Mouse (Mus musculus): ENCODE data around the gene Mastl. TPM values are rescaled to one million over a fixed set of nuclear protein-coding genes. Genes with fewer than 3 reads are reported as not detected.
A peak's percentile ranks its signal among the peaks of the same experiment; 100 is the strongest.

Mastl gene
- 7.4 and 9.6 TPM in 2 replicates for polyA plus RNA-seq (2015; fragmentation: Nextera tagmentation; extraction: Ambion mirVana)

DNA sequence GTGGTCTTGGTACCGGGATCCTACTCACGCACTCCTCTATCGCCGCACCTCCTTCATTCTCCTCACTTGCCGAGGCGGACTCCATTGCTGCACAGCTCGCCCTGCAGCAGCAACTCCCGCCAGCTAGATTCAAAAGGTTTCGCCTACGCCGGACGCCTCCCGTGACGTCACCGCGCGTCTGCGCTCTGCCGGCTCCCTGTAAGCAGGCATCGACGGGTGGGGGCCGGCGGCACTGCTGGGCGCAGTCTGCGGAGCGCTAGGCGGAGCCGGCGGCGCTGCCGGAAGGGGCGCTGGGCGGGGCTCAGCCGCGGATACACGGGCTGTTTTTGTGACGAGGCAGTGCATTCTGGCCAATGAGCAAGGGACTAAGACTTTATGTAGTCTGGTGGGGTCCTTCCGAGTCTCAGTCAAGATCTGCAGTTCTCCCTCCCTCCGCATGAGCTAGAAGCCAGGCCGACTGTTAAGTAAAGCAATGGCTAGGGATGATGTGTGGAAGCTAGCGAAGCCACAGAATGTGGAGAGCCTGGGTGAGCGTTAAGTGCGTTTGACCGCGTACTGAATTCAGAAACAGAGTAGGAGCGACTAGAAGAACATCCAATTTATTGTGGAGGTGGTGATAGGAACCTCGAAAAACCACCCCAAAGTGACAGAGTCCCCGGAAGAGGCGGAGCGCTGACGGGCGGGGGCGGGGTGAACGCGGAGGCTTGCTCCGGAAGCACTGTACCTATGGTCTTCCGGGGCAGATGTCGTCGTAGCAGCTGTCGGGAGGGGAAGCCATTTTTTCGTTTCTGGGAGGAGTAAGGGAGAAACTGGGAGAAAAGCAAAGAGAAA lies at the start of gene Mastl, which contains the start of gene Yme1l1:
Mastl (minus strand) TSS at position 248 of the 831 bp plus-strand sequence.
Yme1l1 (plus strand) TSS at position 593 of the 831 bp plus-strand sequence.
- H3K4me2 ChIP-seq (ENCODE audit: low read depth, low read length) = peak within 1 kb of the TSS; percentile 90
- peak; percentile 99 for ATAC-seq (replicated peaks; ENCODE audit: extremely low read depth, insufficient read depth, low FRiP score)

GRCm38 (mm10) chr2:23202900-23203670 lies 47.3 kb upstream of the Mastl start:
- H3K4me3 ChIP-seq (ENCODE audit: low read length) = no peak overlapping the region
- no peaks in the 10 kb centered on the region for H3K9me3 ChIP-seq (replicated peaks; ENCODE audit: control insufficient read depth, low read length)
- H3K27ac ChIP-seq (ENCODE audit: low read length) = no peak overlapping the region
- H3K4me1 ChIP-seq (ENCODE audit: control insufficient read depth, insufficient read depth, low read length) = no peaks in the 10 kb centered on the region
- H3K9ac ChIP-seq (ENCODE audit: low read length) = no peak overlapping the region
- H3K36me3 ChIP-seq (ENCODE audit: control insufficient read depth, insufficient read depth) = peaks cover 10% of the 10 kb centered on the region
- ATAC-seq (replicated peaks; ENCODE audit: extremely low read depth, insufficient read depth, low FRiP score) = no peak
- 42% methylated on average over 15 of the region's 15 CpGs for WGBS
- no peaks in the 10 kb centered on the region for H3K27me3 ChIP-seq (ENCODE audit: control insufficient read depth, insufficient read depth, low read length)
- H3K4me2 ChIP-seq (ENCODE audit: low read depth, low read length) = no peak overlapping the region

More for the DNA sequence above, at the start of gene Mastl, which contains the start of gene Yme1l1:
- Histone ChIP-seq H3K4me1 (ENCODE audit: control insufficient read depth, insufficient read depth, low read length) (peaks cover 21% of the 10 kb centered on the region), H3K36me3 (ENCODE audit: control insufficient read depth, insufficient read depth) (0 out of 2 replicates have a peak, but pooled peaks cover under 1% of the 10 kb centered on the region), H3K9ac (ENCODE audit: low read length) (peak within 1 kb of the TSS; percentile 85), H3K27me3 (ENCODE audit: control insufficient read depth, insufficient read depth, low read length) (no peaks in the 10 kb centered on the region), H3K27ac (ENCODE audit: low read length) (peak within 1 kb of the TSS; percentile 100), H3K4me3 (ENCODE audit: low read length) (peak within 1 kb of the TSS; percentile 82), H3K9me3 (replicated peaks; ENCODE audit: control insufficient read depth, low read length) (no peaks in the 10 kb centered on the region)
- under 1% methylated on average over 61 of the region's 61 CpGs for WGBS

GRCm38 (mm10) chr2:23201034-23201433 lies 45.2 kb upstream of the Mastl start:
- Histone ChIP-seq H3K4me2 (ENCODE audit: low read depth, low read length) (no peak overlapping the region), H3K4me3 (ENCODE audit: low read length) (no peak overlapping the region), H3K27me3 (ENCODE audit: control insufficient read depth, insufficient read depth, low read length) (no peaks in the 10 kb centered on the region), H3K4me1 (ENCODE audit: control insufficient read depth, insufficient read depth, low read length) (no peaks in the 10 kb centered on the region), H3K9ac (ENCODE audit: low read length) (no peak overlapping the region), H3K9me3 (replicated peaks; ENCODE audit: control insufficient read depth, low read length) (no peaks in the 10 kb centered on the region), H3K36me3 (ENCODE audit: control insufficient read depth, insufficient read depth) (peaks cover 13% of the 10 kb centered on the region), H3K27ac (ENCODE audit: low read length) (no peak overlapping the region)
- WGBS = 59% methylated on average over 1 of the region's 1 CpGs
- ATAC-seq (replicated peaks; ENCODE audit: extremely low read depth, insufficient read depth, low FRiP score) = no peak

- H3K9ac ChIP-seq (ENCODE audit: low read length) = no peak overlapping the region
- 76% methylated on average over 1 of the region's 1 CpGs for WGBS
- no peaks in the 10 kb centered on the region for H3K4me1 ChIP-seq (ENCODE audit: control insufficient read depth, insufficient read depth, low read length)
- no peak overlapping the region for H3K4me2 ChIP-seq (ENCODE audit: low read depth, low read length)
- peaks cover 39% of the 10 kb centered on the region for H3K36me3 ChIP-seq (ENCODE audit: control insufficient read depth, insufficient read depth)
- no peaks in the 10 kb centered on the region for H3K27me3 ChIP-seq (ENCODE audit: control insufficient read depth, insufficient read depth, low read length)
- ATAC-seq (replicated peaks; ENCODE audit: extremely low read depth, insufficient read depth, low FRiP score) = no peak
- no peaks in the 10 kb centered on the region for H3K9me3 ChIP-seq (replicated peaks; ENCODE audit: control insufficient read depth, low read length)
- no peak overlapping the region for H3K27ac ChIP-seq (ENCODE audit: low read length)
- no peak overlapping the region for H3K4me3 ChIP-seq (ENCODE audit: low read length)
These were observed 38.5 kb upstream of the Mastl start for GRCm38 (mm10) chr2:23194366-23194765.

GRCm38 (mm10) chr2:23172305-23172704 lies 16.5 kb upstream of the Mastl start:
- no peak overlapping the region for H3K9ac ChIP-seq (ENCODE audit: low read length)
- H3K4me3 ChIP-seq (ENCODE audit: low read length) = no peak overlapping the region
- H3K4me1 ChIP-seq (ENCODE audit: control insufficient read depth, insufficient read depth, low read length) = no peaks in the 10 kb centered on the region
- H3K9me3 ChIP-seq (replicated peaks; ENCODE audit: control insufficient read depth, low read length) = no peaks in the 10 kb centered on the region
- H3K36me3 ChIP-seq (ENCODE audit: control insufficient read depth, insufficient read depth) = peaks cover 46% of the 10 kb centered on the region
- WGBS = 66% methylated on average over 3 of the region's 3 CpGs
- H3K4me2 ChIP-seq (ENCODE audit: low read depth, low read length) = no peak overlapping the region
- H3K27ac ChIP-seq (ENCODE audit: low read length) = no peak overlapping the region
- no peaks in the 10 kb centered on the region for H3K27me3 ChIP-seq (ENCODE audit: control insufficient read depth, insufficient read depth, low read length)
- ATAC-seq (replicated peaks; ENCODE audit: extremely low read depth, insufficient read depth, low FRiP score) = no peak

GRCm38 (mm10) chr2:23156608-23157081 lies 821 bp upstream of the Mastl start:
- peak overlapping the region; percentile 85 for H3K9ac ChIP-seq (ENCODE audit: low read length)
- H3K27ac ChIP-seq (ENCODE audit: low read length) = peak overlapping the region; percentile 100
- no peaks in the 10 kb centered on the region for H3K27me3 ChIP-seq (ENCODE audit: control insufficient read depth, insufficient read depth, low read length)
- H3K4me1 ChIP-seq (ENCODE audit: control insufficient read depth, insufficient read depth, low read length) = peaks cover 21% of the 10 kb centered on the region
- H3K4me3 ChIP-seq (ENCODE audit: low read length) = peak overlapping the region; percentile 82
- 0 out of 2 replicates have a peak, but pooled peaks have one; percentile 1 for ATAC-seq (replicated peaks; ENCODE audit: extremely low read depth, insufficient read depth, low FRiP score)
- H3K9me3 ChIP-seq (replicated peaks; ENCODE audit: control insufficient read depth, low read length) = no peaks in the 10 kb centered on the region
- 0 out of 2 replicates have a peak, but pooled peaks cover 2% of the 10 kb centered on the region for H3K36me3 ChIP-seq (ENCODE audit: control insufficient read depth, insufficient read depth)
- peak overlapping the region; percentile 54 for H3K4me2 ChIP-seq (ENCODE audit: low read depth, low read length)
- WGBS = 0% methylated on average over 17 of the region's 17 CpGs

DNA sequence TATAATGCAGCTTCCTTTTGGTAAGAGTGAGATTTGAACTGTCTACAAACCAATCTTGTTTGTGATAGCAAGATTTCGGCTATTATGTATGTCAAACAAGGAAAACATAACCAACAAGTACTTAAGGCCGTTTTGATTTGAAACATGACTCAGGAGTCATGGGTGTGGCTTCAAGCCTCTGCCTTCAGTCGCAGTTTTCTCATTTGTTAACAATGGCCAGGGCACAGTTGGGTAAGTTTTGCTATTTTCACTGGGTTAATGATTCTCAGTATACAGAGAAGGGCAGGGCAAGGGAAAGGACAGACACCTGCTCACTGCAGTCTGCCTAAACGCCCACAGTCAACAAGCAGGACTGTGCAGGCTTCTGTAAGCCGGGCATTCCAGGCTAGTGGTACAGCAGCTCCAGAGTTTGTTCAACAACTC lies 614 bp downstream of the Mastl start:
- peaks cover 21% of the 10 kb centered on the region for H3K4me1 ChIP-seq (ENCODE audit: control insufficient read depth, insufficient read depth, low read length)
- no peaks in the 10 kb centered on the region; the same call in 1 of the 2 replicates for H3K36me3 ChIP-seq (ENCODE audit: control insufficient read depth, insufficient read depth)
- no peaks in the 10 kb centered on the region for H3K27me3 ChIP-seq (ENCODE audit: control insufficient read depth, insufficient read depth, low read length)
- ATAC-seq (replicated peaks; ENCODE audit: extremely low read depth, insufficient read depth, low FRiP score) = no peak
- peak overlapping the region; percentile 100 for H3K27ac ChIP-seq (ENCODE audit: low read length)
- H3K4me3 ChIP-seq (ENCODE audit: low read length) = peak overlapping the region; percentile 82
- no peaks in the 10 kb centered on the region for H3K9me3 ChIP-seq (replicated peaks; ENCODE audit: control insufficient read depth, low read length)
- peak overlapping the region; percentile 85 for H3K9ac ChIP-seq (ENCODE audit: low read length)
- 2% methylated on average over 5 of the region's 5 CpGs for whole genome bisulfite sequencing
- H3K4me2 ChIP-seq (ENCODE audit: low read depth, low read length) = peak overlapping the region; percentile 90

GRCm38 (mm10) chr2:23119573-23119972 lies 36.3 kb downstream of the Mastl start:
- Histone ChIP-seq H3K27me3 (ENCODE audit: control insufficient read depth, insufficient read depth, low read length) (no peaks in the 10 kb centered on the region), H3K4me1 (ENCODE audit: control insufficient read depth, insufficient read depth, low read length) (0 out of 2 replicates have a peak, but pooled peaks cover 2% of the 10 kb centered on the region), H3K27ac (ENCODE audit: low read length) (no peak overlapping the region), H3K9me3 (replicated peaks; ENCODE audit: control insufficient read depth, low read length) (no peaks in the 10 kb centered on the region), H3K36me3 (ENCODE audit: control insufficient read depth, insufficient read depth) (peaks cover 16% of the 10 kb centered on the region), H3K4me3 (ENCODE audit: low read length) (no peak overlapping the region), H3K4me2 (ENCODE audit: low read depth, low read length) (no peak overlapping the region), H3K9ac (ENCODE audit: low read length) (no peak overlapping the region)
- ATAC-seq (replicated peaks; ENCODE audit: extremely low read depth, insufficient read depth, low FRiP score) = no peak
